Mouse (Mus musculus): ENCODE measurements around the gene Hist1h3g. TPM values are rescaled to one million over a fixed set of nuclear protein-coding genes. Genes with fewer than 3 reads are reported as not detected.
"Not testable (repeated sequence)": the region's sequence is repeated elsewhere in the genome, so short reads cannot be mapped to it uniquely, and the experiment has no call there.

Hist1h3g gene
- total RNA-seq, 1 experiment from 2014 or later: 35.1 TPM

GRCm38 (mm10) chr13:23570261-23571021, 35.2 kb downstream of the Hist1h3g start:
- not testable (repeated sequence) for ATAC-seq (replicated peaks in 1 of 2; ENCODE audit: insufficient read depth in 1 of 2, low FRiP score in 2 of 2, low TSS enrichment in 1 of 2, low read depth in 1 of 2, poor library complexity in 2 of 2, severe bottlenecking in 2 of 2)

GRCm38 (mm10) chr13:23571022-23571503, 35.8 kb downstream of the Hist1h3g start, which contains the start of the genes Hist1h2ae and Hist1h2bg:
Hist1h2ae (minus strand) TSS chr13:23571220.
Hist1h2bg (plus strand) TSS chr13:23571396.
- ATAC-seq (replicated peaks in 1 of 2; ENCODE audit: insufficient read depth in 1 of 2, low FRiP score in 2 of 2, low TSS enrichment in 1 of 2, low read depth in 1 of 2, poor library complexity in 2 of 2, severe bottlenecking in 2 of 2): peak; percentile 85 to 87

- peak; percentile 3 to 6; a peak in 1 of 4 replicates for ATAC-seq (replicated peaks in 1 of 2; ENCODE audit: insufficient read depth in 1 of 2, low FRiP score in 2 of 2, low TSS enrichment in 1 of 2, low read depth in 1 of 2, poor library complexity in 2 of 2, severe bottlenecking in 2 of 2)
These were observed 36.4 kb downstream of the Hist1h3g start for GRCm38 (mm10) chr13:23571504-23572217.

GRCm38 (mm10) chr13:23572218-23573033, 37.2 kb downstream of the Hist1h3g start:
- no peak for ATAC-seq (replicated peaks in 1 of 2; ENCODE audit: insufficient read depth in 1 of 2, low FRiP score in 2 of 2, low TSS enrichment in 1 of 2, low read depth in 1 of 2, poor library complexity in 2 of 2, severe bottlenecking in 2 of 2)

GRCm38 (mm10) chr13:23573034-23573897, 38.0 kb downstream of the Hist1h3g start:
- ATAC-seq (replicated peaks in 1 of 2; ENCODE audit: insufficient read depth in 1 of 2, low FRiP score in 2 of 2, low TSS enrichment in 1 of 2, low read depth in 1 of 2, poor library complexity in 2 of 2, severe bottlenecking in 2 of 2): not testable (repeated sequence)

- peak; percentile 82 to 83 for ATAC-seq (replicated peaks in 1 of 2; ENCODE audit: insufficient read depth in 1 of 2, low FRiP score in 2 of 2, low TSS enrichment in 1 of 2, low read depth in 1 of 2, poor library complexity in 2 of 2, severe bottlenecking in 2 of 2)
These were observed 38.8 kb downstream of the Hist1h3g start, which contains the start of the genes Hist1h2bf and Hist1h2ad for GRCm38 (mm10) chr13:23573898-23574524. Hist1h2bf (minus strand) TSS chr13:23574196. Hist1h2ad (plus strand) TSS chr13:23574381.

- not testable (repeated sequence) for ATAC-seq (replicated peaks in 1 of 2; ENCODE audit: insufficient read depth in 1 of 2, low FRiP score in 2 of 2, low TSS enrichment in 1 of 2, low read depth in 1 of 2, poor library complexity in 2 of 2, severe bottlenecking in 2 of 2)
These were observed 39.4 kb downstream of the Hist1h3g start for GRCm38 (mm10) chr13:23574546-23575170.

GRCm38 (mm10) chr13:23575271-23575851, 40.1 kb downstream of the Hist1h3g start, which contains the start of gene Hist1h3d:
Hist1h3d (plus strand) TSS chr13:23575763.
- peak; percentile 35 to 47; a peak in 3 of 4 replicates for ATAC-seq (replicated peaks in 1 of 2; ENCODE audit: insufficient read depth in 1 of 2, low FRiP score in 2 of 2, low TSS enrichment in 1 of 2, low read depth in 1 of 2, poor library complexity in 2 of 2, severe bottlenecking in 2 of 2)

- not testable (repeated sequence) for ATAC-seq (replicated peaks in 1 of 2; ENCODE audit: insufficient read depth in 1 of 2, low FRiP score in 2 of 2, low TSS enrichment in 1 of 2, low read depth in 1 of 2, poor library complexity in 2 of 2, severe bottlenecking in 2 of 2)
These were observed 40.7 kb downstream of the Hist1h3g start for GRCm38 (mm10) chr13:23575864-23576313.

- ATAC-seq (replicated peaks in 1 of 2; ENCODE audit: insufficient read depth in 1 of 2, low FRiP score in 2 of 2, low TSS enrichment in 1 of 2, low read depth in 1 of 2, poor library complexity in 2 of 2, severe bottlenecking in 2 of 2): no peak
These were observed 41.2 kb downstream of the Hist1h3g start for GRCm38 (mm10) chr13:23576351-23576881.

- no peak for ATAC-seq (replicated peaks in 1 of 2; ENCODE audit: insufficient read depth in 1 of 2, low FRiP score in 2 of 2, low TSS enrichment in 1 of 2, low read depth in 1 of 2, poor library complexity in 2 of 2, severe bottlenecking in 2 of 2)
These were observed 41.9 kb downstream of the Hist1h3g start for GRCm38 (mm10) chr13:23576906-23577639.

GRCm38 (mm10) chr13:23577835-23578234, 42.6 kb downstream of the Hist1h3g start:
- no peak for ATAC-seq (replicated peaks in 1 of 2; ENCODE audit: insufficient read depth in 1 of 2, low FRiP score in 2 of 2, low TSS enrichment in 1 of 2, low read depth in 1 of 2, poor library complexity in 2 of 2, severe bottlenecking in 2 of 2)

- peak; percentile 81 to 83 for ATAC-seq (replicated peaks in 1 of 2; ENCODE audit: insufficient read depth in 1 of 2, low FRiP score in 2 of 2, low TSS enrichment in 1 of 2, low read depth in 1 of 2, poor library complexity in 2 of 2, severe bottlenecking in 2 of 2)
These were observed 46.4 kb downstream of the Hist1h3g start, which contains the start of gene Hist1h4d for GRCm38 (mm10) chr13:23581408-23582218. Hist1h4d (plus strand) TSS chr13:23581598.

All from hematopoietic stem cell, adult 5-6 weeks (primary cell).